Mouse (Mus musculus) G1E (cell line): ENCODE data around the gene Cuedc1.

Source experiments
- CTCF ChIP-seq: IDR thresholded peaks from 2 replicates; pipeline ENCODE4 v1.5.1; 2012; ENCODE audit warnings: low read depth, low read length, inconsistent platforms, mixed read lengths
- GATA1 ChIP-seq: IDR thresholded peaks from 2 replicates; pipeline ENCODE4 v1.6.1; 2012; ENCODE audit warnings: borderline replicate concordance, low read length, inconsistent platforms, mixed read lengths

- TF ChIP-seq GATA1 = no peak
- TF ChIP-seq CTCF = no peak
Measured at GRCm38 (mm10) chr11:88112078-88112477, 14.2 kb downstream of the Cuedc1 start.
